Mouse (Mus musculus): Measurements from ENCODE around the gene Cryl1. TPM values are rescaled to one million over a fixed set of nuclear protein-coding genes. Genes with fewer than 3 reads are reported as not detected.

Cryl1 gene
- polyA plus RNA-seq, 1 experiment from 2014 or later, result 10.3 TPM

GRCm38 (mm10) chr14:57235276-57235675 lies 163.1 kb downstream of the Cryl1 start:
- H3K4me1 ChIP-seq (replicated peaks; ENCODE audit: control insufficient read depth, insufficient read depth, low read length), result no peaks in the 10 kb centered on the region
- no peak overlapping the region for H3K4me3 ChIP-seq (replicated peaks; ENCODE audit: low read length)
- H3K4me2 ChIP-seq (replicated peaks), result no peak overlapping the region
- no peak for DNase-seq (ENCODE audit: low spot score)
- whole genome bisulfite sequencing, result 82% methylated on average over 11 of the region's 11 CpGs
- no peaks in the 10 kb centered on the region for H3K27me3 ChIP-seq (ENCODE audit: control insufficient read depth, insufficient read depth, low read length)
- H3K9ac ChIP-seq, result no peak overlapping the region
- no peak for ATAC-seq (ENCODE audit: low FRiP score)
- no peaks in the 10 kb centered on the region for H3K9me3 ChIP-seq (ENCODE audit: control insufficient read depth, low read length)
- H3K36me3 ChIP-seq (replicated peaks; ENCODE audit: control insufficient read depth, insufficient read depth), result no peaks in the 10 kb centered on the region
- H3K27ac ChIP-seq, result no peak overlapping the region

GRCm38 (mm10) chr14:57234711-57235110 lies 163.6 kb downstream of the Cryl1 start:
- Histone ChIP-seq H3K9ac (no peak overlapping the region), H3K4me1 (replicated peaks; ENCODE audit: control insufficient read depth, insufficient read depth, low read length) (no peaks in the 10 kb centered on the region), H3K36me3 (replicated peaks; ENCODE audit: control insufficient read depth, insufficient read depth) (no peaks in the 10 kb centered on the region), H3K4me2 (replicated peaks) (no peak overlapping the region), H3K27ac (no peak overlapping the region), H3K27me3 (ENCODE audit: control insufficient read depth, insufficient read depth, low read length) (no peaks in the 10 kb centered on the region), H3K9me3 (ENCODE audit: control insufficient read depth, low read length) (no peaks in the 10 kb centered on the region), H3K4me3 (replicated peaks; ENCODE audit: low read length) (no peak overlapping the region)
- 14% methylated on average over 4 of the region's 4 CpGs for WGBS
- ATAC-seq (ENCODE audit: low FRiP score) (no peak), DNase-seq (ENCODE audit: low spot score) (no peak)

GRCm38 (mm10) chr14:57230264-57231015 lies 167.9 kb downstream of the Cryl1 start:
- Histone ChIP-seq H3K9me3 (ENCODE audit: control insufficient read depth, low read length) (no peaks in the 10 kb centered on the region), H3K4me1 (replicated peaks; ENCODE audit: control insufficient read depth, insufficient read depth, low read length) (no peaks in the 10 kb centered on the region), H3K9ac (no peak overlapping the region), H3K4me3 (replicated peaks; ENCODE audit: low read length) (no peak overlapping the region), H3K27ac (no peak overlapping the region), H3K4me2 (replicated peaks) (no peak overlapping the region), H3K27me3 (ENCODE audit: control insufficient read depth, insufficient read depth, low read length) (no peaks in the 10 kb centered on the region), H3K36me3 (replicated peaks; ENCODE audit: control insufficient read depth, insufficient read depth) (no peaks in the 10 kb centered on the region)
- ATAC-seq (ENCODE audit: low FRiP score), result no peak
- WGBS, result 80% methylated on average over 6 of the region's 6 CpGs
- DNase-seq (ENCODE audit: low spot score), result no peak

Other genes with a start within 250 kb of the Cryl1 start
- 17.9 and 20.1 TPM in 2 replicates for gene Ift88, start 25.5 kb upstream of the Cryl1 start, polyA plus RNA-seq (2014; fragmentation: Nextera tagmentation; extraction: Ambion mirVana)
- gene Il17d, start 126.2 kb upstream of the Cryl1 start, polyA plus RNA-seq (2014; fragmentation: Nextera tagmentation; extraction: Ambion mirVana), result 4.6 and 4.8 TPM in 2 replicates
- 103 and 109 TPM in 2 replicates for gene Eef1akmt1, start 173.1 kb upstream of the Cryl1 start, polyA plus RNA-seq (2014; fragmentation: Nextera tagmentation; extraction: Ambion mirVana)

Data from hindbrain, embryonic 14.5 days (tissue).